Mouse (Mus musculus) stomach, embryonic 14.5 days (tissue): ENCODE data around the gene Efna2. TPM values are rescaled to one million over a fixed set of nuclear protein-coding genes. Genes with fewer than 3 reads are reported as not detected.

Experiments
- ATAC-seq: fragments of 200-750 bp; cut with Nextera tagmentation; 2 replicates; pipeline ENCODE4 v1.8.0; 2017; ENCODE audit warnings: low read depth, moderate TSS enrichment; ENCODE audit not compliant: insufficient number of reproducible peaks, insufficient read depth, low FRiP score
- H3K27ac ChIP-seq: fragments of 300-500 bp; sonication (generic); 2 replicates; pipeline ENCODE4 v1.5.1; 2014; ENCODE audit warnings: mild to moderate bottlenecking, low read length, moderate library complexity, mixed read lengths
- H3K27me3 ChIP-seq: fragments of 300-500 bp; sonication (generic); 2 replicates; pipeline ENCODE4 v1.6.1; 2014; ENCODE audit warnings: low read length, control low read depth, mixed read lengths; ENCODE audit not compliant: control insufficient read depth, insufficient read depth
- H3K36me3 ChIP-seq: fragments of 300-500 bp; sonication (generic); 2 replicates; pipeline ENCODE4 v1.6.1; 2014; ENCODE audit warnings: mild to moderate bottlenecking, control low read depth, low read length, moderate library complexity, mixed read lengths; ENCODE audit not compliant: control insufficient read depth, insufficient read depth
- H3K4me1 ChIP-seq: fragments of 300-500 bp; sonication (generic); 2 replicates; pipeline ENCODE4 v1.6.1; 2014; ENCODE audit warnings: low read length, control low read depth, mixed read lengths; ENCODE audit not compliant: control insufficient read depth, insufficient read depth
- H3K4me2 ChIP-seq: fragments of 300-500 bp; sonication (generic); replicated peaks from 2 replicates; pipeline ENCODE4 v1.6.1; 2014; ENCODE audit warnings: low read depth, low read length, control low read depth
- H3K4me3 ChIP-seq: fragments of 300-500 bp; sonication (generic); 2 replicates; pipeline ENCODE4 v1.5.1; 2014; ENCODE audit warnings: low read depth, low read length, control low read depth
- H3K9ac ChIP-seq: fragments of 300-500 bp; sonication (generic); replicated peaks from 2 replicates; pipeline ENCODE4 v1.6.1; 2014; ENCODE audit warnings: low read depth, mild to moderate bottlenecking, control low read depth, low read length, moderate library complexity, mixed read lengths
- H3K9me3 ChIP-seq: fragments of 300-500 bp; sonication (generic); 2 replicates; pipeline ENCODE4 v1.6.1; 2016; ENCODE audit warnings: low read depth, low read length, control low read depth; ENCODE audit not compliant: control insufficient read depth
- WGBS: fragments of 180-500 bp; shearing (Covaris S2); extraction: QIAGEN DNeasy Blood & Tissue Kit; methylation state at CpG from one replicate; pipeline ENCODE4 v1.1.7; 2014; 5-methylcytosine and 5-hydroxymethylcytosine counted together
- polyA plus RNA-seq: library from polyadenylated mRNA; unstranded; fragments of >200 nt; fragmentation: Nextera tagmentation; extraction: Ambion mirVana; gene quantifications from 2 replicates; pipeline ENCODE4 v1.2.1, GENCODE M21; 2014

Gene Efna2
- polyA plus RNA-seq, 1 experiment from 2014 or later: 12.2 TPM

DNA sequence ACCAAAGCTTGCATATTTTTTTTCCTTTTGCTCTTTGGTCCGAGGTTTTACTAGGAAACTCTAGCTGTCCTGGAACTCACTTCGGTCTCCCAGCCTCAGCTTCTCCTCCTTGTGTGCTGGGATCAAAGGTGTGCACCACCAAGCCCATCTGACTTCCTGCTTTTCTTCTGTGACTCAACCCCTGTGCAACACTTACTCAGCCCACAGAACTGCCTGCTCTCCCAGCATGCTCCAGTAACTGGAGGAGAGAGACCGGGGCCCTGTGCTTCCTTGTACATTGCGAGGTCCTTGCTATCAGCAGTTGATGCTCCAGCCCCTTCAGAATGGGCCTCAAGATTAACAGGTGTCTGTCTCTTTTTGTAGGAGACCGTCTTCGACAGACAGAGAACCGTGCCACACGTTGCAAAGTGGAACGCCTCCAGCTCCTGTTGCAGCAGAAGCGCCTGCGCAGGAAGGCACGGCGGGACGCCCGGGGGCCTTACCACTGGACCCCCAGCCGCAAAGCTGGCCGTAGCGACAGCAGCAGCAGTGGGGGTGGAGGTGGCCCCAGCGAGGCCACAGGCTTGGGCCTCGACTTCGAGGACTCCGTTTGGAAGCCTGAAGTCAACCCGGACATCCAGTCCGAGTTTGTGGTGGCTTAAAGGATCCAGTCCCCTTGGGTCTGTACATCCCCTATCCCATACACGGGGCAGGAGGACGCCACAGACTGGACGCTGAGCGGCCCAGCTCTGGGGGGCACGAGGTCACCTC, 23.1 kb upstream of the Efna2 start:
- H3K4me3 ChIP-seq: no peak overlapping the region
- H3K4me1 ChIP-seq: peaks cover 75% of the 10 kb centered on the region
- no peaks in the 10 kb centered on the region for H3K27me3 ChIP-seq
- H3K9me3 ChIP-seq: no peaks in the 10 kb centered on the region
- no peak overlapping the region for H3K9ac ChIP-seq
- 84% methylated on average over 29 of the region's 29 CpGs for WGBS
- no peak overlapping the region for H3K4me2 ChIP-seq
- H3K27ac ChIP-seq: peak overlapping the region; percentile 96; the same call in 1 of the 2 replicates
- peaks cover 64% of the 10 kb centered on the region for H3K36me3 ChIP-seq
- ATAC-seq: no peak

DNA sequence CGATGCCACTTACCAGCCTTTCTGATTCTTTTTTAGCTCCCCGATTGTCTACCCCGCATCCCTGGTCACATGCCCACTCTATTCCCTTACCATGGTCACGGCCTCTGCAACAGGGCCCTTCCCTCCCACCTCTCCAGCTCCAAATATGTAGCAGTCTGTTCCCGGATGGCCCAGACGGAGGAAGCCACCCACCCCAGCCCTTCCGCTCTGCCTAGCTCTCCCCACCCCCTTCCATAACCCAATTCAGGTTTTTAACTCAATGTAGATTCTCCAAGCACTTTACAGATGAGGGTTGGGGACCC, 22.6 kb upstream of the Efna2 start:
- peaks cover 59% of the 10 kb centered on the region for H3K36me3 ChIP-seq
- ATAC-seq: no peak
- WGBS: 49% methylated on average over 7 of the region's 7 CpGs
- H3K4me2 ChIP-seq: no peak overlapping the region
- H3K9ac ChIP-seq: no peak overlapping the region
- H3K4me3 ChIP-seq: no peak overlapping the region
- peak overlapping the region; percentile 96; the same call in 1 of the 2 replicates for H3K27ac ChIP-seq
- H3K4me1 ChIP-seq: peaks cover 81% of the 10 kb centered on the region
- H3K9me3 ChIP-seq: no peaks in the 10 kb centered on the region
- no peaks in the 10 kb centered on the region for H3K27me3 ChIP-seq

DNA sequence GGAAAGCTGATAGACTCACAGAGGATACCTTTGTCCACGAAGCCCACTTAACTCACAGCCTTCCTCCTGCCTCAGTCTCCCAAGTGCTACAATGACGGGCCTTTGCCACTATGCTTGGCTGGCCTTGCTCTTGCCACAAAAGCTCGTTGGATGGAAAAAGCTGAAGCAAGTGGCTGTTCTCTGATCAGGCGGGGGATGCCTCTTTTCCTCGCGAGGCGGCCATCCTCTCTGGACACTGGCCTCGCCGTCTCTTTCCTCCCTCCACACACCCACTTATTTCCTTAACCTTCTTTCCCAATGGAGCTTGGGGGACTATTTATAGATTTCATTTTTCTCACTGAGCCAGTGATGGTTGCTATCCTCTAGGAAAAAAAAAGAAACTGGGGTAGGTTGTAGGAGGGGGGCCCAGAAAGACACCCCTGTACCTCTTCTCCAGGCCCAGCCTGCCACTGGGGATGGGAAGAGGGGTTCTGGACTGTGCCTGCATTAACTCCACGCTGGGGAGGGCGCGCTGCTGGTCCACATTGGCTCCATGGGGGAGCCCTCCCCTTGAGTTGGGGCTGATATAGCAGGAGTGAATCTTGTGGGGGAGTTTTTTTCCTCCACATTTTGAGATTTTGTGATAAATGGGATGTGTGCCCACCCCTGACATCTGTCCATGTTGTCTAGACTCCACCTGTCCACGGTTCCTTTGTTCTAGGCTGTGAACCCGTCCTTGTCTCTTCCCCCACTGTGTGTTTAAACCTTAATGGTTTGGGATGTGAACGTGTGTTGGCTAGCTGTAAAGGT, 21.9 kb upstream of the Efna2 start:
- Histone ChIP-seq H3K27me3 (no peaks in the 10 kb centered on the region), H3K4me3 (no peak overlapping the region), H3K4me2 (no peak overlapping the region), H3K27ac (peak overlapping the region; percentile 96), H3K9ac (no peak overlapping the region), H3K36me3 (peaks cover 54% of the 10 kb centered on the region), H3K4me1 (peaks cover 86% of the 10 kb centered on the region), H3K9me3 (no peaks in the 10 kb centered on the region)
- ATAC-seq: no peak
- WGBS: 59% methylated on average over 15 of the region's 15 CpGs

DNA sequence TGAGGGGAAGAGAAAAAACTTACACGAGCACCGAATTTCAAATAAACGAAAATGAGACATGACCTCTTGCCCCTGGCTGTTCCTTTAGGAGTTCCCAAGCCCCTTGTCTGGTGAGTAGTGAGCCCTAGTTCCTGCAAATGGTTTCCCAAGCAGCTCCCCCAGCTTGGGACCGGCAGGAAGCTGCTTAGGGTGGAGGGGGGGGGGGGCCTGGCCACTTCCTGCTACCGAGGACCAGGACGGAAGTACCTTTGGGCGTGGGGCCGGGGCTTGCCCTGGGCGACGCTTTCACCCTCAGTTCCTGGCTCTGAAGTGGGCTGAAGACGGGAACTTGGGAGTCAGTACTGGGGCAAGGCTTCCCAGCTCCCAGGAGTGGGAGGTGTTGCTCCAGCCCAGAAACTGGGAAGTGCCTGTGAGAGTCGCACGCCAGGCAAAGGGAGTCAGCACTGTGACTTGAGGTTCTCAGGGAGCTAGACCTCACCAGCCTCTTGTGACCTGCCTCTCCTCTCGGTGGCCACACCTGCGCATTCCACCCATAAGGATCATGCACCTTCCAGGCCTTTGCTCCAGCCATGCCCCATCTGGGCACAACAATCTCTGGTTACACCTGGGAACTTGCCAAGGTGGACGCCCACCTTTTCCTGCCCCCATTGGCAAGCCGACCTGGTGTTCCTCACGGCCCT, 20.8 kb upstream of the Efna2 start:
- WGBS: 10% methylated on average over 18 of the region's 18 CpGs
- ATAC-seq: no peak

DNA sequence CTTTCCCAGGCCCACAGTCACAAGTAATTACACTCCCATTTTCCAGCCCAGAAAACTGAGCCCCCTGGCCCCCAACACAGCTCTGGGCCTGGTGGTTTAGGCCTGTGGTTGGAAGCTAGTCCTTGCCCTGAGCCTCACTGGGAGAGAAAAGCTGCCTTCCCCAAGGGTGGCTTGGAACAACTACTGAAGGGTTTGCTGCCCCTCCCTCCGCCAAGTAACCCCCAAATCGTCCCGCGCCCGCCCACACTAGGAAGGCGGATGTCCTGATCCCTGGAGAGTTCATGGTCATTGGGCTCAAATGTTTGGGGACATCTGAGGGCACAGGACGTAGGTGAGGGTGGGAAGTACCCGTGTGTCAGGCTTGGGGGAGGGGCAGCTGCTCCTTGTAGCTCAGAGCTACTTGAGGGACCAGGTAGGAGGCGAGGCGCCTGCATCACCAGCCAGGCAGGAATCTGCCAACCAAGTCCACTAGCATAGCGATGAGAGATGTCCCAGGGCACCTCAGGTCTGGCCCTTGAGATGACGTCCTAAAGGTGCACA, 20.2 kb upstream of the Efna2 start:
- H3K36me3 ChIP-seq: peaks cover 36% of the 10 kb centered on the region
- H3K27me3 ChIP-seq: no peaks in the 10 kb centered on the region
- ATAC-seq: peak; percentile 0; the same call in 1 of the 2 replicates
- H3K4me1 ChIP-seq: peaks cover 80% of the 10 kb centered on the region
- no peaks in the 10 kb centered on the region for H3K9me3 ChIP-seq
- WGBS: 6% methylated on average over 12 of the region's 12 CpGs
- peak overlapping the region; percentile 77 for H3K4me2 ChIP-seq
- no peak overlapping the region for H3K9ac ChIP-seq
- peak overlapping the region; percentile 32 for H3K4me3 ChIP-seq
- H3K27ac ChIP-seq: peak overlapping the region; percentile 96

More for the DNA sequence above, 20.8 kb upstream of the Efna2 start:
- Histone ChIP-seq H3K4me2 (peak overlapping the region; percentile 77), H3K4me3 (no peak overlapping the region; the same call in 1 of the 2 replicates), H3K27ac (peak overlapping the region; percentile 96), H3K36me3 (peaks cover 43% of the 10 kb centered on the region), H3K9me3 (no peaks in the 10 kb centered on the region), H3K4me1 (peaks cover 81% of the 10 kb centered on the region), H3K27me3 (no peaks in the 10 kb centered on the region), H3K9ac (no peak overlapping the region; the same call in 1 of the 2 replicates)

DNA sequence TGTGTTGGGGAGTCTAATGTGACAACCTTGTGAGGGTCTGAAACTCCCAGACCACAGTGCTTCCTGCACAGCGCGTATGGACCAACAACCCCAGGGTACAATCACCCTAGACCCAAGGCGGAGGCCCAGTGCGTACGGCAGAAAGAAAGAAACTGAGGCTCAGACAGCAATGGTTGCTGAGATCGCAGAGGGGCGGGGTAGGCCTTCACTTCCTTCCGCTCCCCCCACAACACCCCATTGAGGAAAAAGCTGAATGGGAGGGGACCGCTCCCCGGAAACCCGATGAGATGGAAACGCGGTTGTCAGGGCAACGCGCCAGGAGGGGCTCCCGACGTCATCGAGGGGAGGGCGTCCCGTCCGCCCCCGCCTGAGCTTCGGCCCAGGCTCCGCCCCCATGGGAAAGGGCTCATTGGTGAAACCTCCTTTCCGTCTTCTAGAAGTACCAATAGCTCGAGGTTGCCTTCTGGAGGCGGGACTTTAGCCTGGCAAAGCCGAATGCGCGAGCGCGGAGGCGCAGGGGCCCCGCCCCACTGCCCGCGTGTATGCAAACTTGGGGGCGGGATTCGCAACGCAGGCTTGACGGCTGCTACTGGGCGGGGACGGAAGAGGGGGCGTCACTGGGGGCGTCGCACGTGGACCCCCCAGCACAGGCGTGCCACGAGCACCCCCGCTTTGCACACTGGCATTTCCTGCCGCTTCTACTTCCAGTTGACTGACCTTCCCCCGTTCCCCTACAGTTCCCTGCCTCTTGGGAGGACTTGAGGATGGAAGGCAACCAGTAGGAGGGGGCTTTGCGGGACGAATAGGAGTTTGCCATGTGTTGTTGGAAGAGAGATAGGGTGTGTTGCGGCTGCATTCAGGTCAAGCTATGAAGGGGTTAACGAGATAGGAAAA, 19.5 kb upstream of the Efna2 start:
- Histone ChIP-seq H3K9me3 (no peaks in the 10 kb centered on the region), H3K9ac (peak overlapping the region; percentile 11; the same call in 1 of the 2 replicates), H3K36me3 (peaks cover 29% of the 10 kb centered on the region), H3K4me3 (peak overlapping the region; percentile 32), H3K4me2 (peak overlapping the region; percentile 77), H3K27me3 (no peaks in the 10 kb centered on the region), H3K4me1 (peaks cover 85% of the 10 kb centered on the region), H3K27ac (peak overlapping the region; percentile 96)
- ATAC-seq: peak; percentile 83
- WGBS: under 1% methylated on average over 55 of the region's 55 CpGs

DNA sequence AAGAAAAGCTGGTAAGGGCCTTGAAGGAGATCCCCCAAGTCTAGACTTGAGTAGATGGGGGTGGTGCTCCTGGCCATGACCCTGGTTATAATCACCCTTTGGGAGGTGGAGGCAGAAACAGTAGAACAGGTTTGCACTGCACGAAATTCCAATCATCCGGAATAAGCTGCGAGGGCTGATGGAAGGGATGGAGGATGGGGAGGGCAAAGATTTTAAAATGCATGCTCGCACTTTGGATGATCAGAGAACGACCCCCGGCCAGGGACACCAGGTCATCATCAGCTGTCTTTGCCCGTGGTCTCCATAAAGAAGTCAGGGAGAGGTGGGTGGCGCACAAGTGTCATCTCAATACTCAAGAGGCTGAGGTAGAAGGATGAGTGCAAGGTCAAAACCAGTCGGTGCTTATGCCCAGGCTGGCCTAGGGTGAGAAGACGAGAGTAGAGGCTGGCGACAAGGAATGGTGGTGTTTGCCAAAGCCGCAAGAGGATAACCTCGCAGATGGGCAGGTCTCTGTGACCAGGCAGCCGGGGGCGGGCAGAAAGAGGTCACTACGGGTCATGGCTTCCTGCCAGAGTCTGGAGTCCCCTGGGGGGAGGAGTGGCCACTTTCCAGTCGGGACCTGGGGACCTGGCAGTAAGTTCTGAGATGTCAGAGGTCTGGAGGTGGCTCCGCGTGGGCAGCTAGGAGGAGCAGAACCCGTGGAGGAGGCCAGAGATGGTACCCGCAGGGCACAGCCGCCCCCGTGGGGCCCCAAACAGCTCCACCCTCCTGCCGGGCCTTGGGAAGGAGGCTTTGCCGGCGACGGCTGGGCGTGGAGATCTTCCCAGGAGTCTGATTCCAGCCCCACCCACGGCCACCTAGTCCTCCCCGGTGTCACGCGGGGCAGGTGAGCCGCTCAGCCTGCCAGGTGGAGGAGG, 18.6 kb upstream of the Efna2 start:
- Histone ChIP-seq H3K4me1 (peaks cover 81% of the 10 kb centered on the region), H3K9me3 (no peaks in the 10 kb centered on the region), H3K27ac (peak overlapping the region; percentile 96), H3K27me3 (no peaks in the 10 kb centered on the region), H3K36me3 (peaks cover 20% of the 10 kb centered on the region), H3K4me2 (peak overlapping the region; percentile 77), H3K9ac (peak overlapping the region; percentile 45), H3K4me3 (peak overlapping the region; percentile 32)
- ATAC-seq: no peak
- 2% methylated on average over 32 of the region's 33 CpGs for WGBS
